Mouse (Mus musculus) embryonic facial prominence, embryonic 11.5 days (tissue): Measurements from ENCODE around the gene Foxn3. TPM values are rescaled to one million over a fixed set of nuclear protein-coding genes. Genes with fewer than 3 reads are reported as not detected.

Experiments used
- ATAC-seq: fragments of 200-750 bp; cut with Nextera tagmentation; replicated peaks from 2 replicates; pipeline ENCODE4 v1.8.0; 2017; ENCODE audit warnings: low read depth; ENCODE audit not compliant: insufficient number of reproducible peaks, low FRiP score, low TSS enrichment
- DNase-seq: peaks from one replicate; pipeline ENCODE4 v3.0.0-alpha.2; 2015; ENCODE audit warnings: low spot score
- H3K27ac ChIP-seq: fragments of 300-500 bp; sonication (generic); replicated peaks from 2 replicates; pipeline ENCODE4 v1.5.1; 2014; ENCODE audit warnings: mild to moderate bottlenecking, low read depth, low read length, control low read depth
- H3K27me3 ChIP-seq: fragments of 300-500 bp; sonication (generic); 2 replicates; pipeline ENCODE4 v1.6.1; 2014; ENCODE audit warnings: mild to moderate bottlenecking, low read length, moderate library complexity, mixed read lengths; ENCODE audit not compliant: control insufficient read depth, insufficient read depth
- H3K36me3 ChIP-seq: fragments of 300-500 bp; sonication (generic); replicated peaks from 2 replicates; pipeline ENCODE4 v1.6.1; 2014; ENCODE audit warnings: low read depth, mild to moderate bottlenecking, low read length, moderate library complexity, mixed read lengths; ENCODE audit not compliant: control insufficient read depth, insufficient read depth
- H3K4me1 ChIP-seq: fragments of 300-500 bp; sonication (generic); 2 replicates; pipeline ENCODE4 v1.6.1; 2014; ENCODE audit warnings: low read length, mixed read lengths; ENCODE audit not compliant: control insufficient read depth, insufficient read depth
- H3K4me2 ChIP-seq: fragments of 300-500 bp; sonication (generic); 2 replicates; pipeline ENCODE4 v1.6.1; 2014; ENCODE audit warnings: low read depth, mild to moderate bottlenecking, control low read depth, low read length, moderate library complexity
- H3K4me3 ChIP-seq: fragments of 300-500 bp; sonication (generic); 2 replicates; pipeline ENCODE4 v1.5.1; 2014; ENCODE audit warnings: low read depth, low read length, control low read depth
- H3K9ac ChIP-seq: fragments of 300-500 bp; sonication (generic); replicated peaks from 2 replicates; pipeline ENCODE4 v1.6.1; 2014; ENCODE audit warnings: mild to moderate bottlenecking, control low read depth, low read length
- H3K9me3 ChIP-seq: fragments of 300-500 bp; sonication (generic); replicated peaks from 2 replicates; pipeline ENCODE4 v1.6.1; 2016; ENCODE audit warnings: mild to moderate bottlenecking, low read length, inconsistent platforms, mixed read lengths; ENCODE audit not compliant: control insufficient read depth
- WGBS: fragments of 180-500 bp; shearing (Covaris S2); extraction: QIAGEN DNeasy Blood & Tissue Kit; methylation state at CpG from one replicate; pipeline ENCODE4 v1.1.7; 2014; 5-methylcytosine and 5-hydroxymethylcytosine counted together
- polyA plus RNA-seq: library from polyadenylated mRNA; unstranded; fragments of >200 nt; fragmentation: Nextera tagmentation; extraction: Ambion mirVana; gene quantifications from 2 replicates; pipeline ENCODE4 v1.2.1, GENCODE M21; 2014

Foxn3 gene
- polyA plus RNA-seq, 1 experiment from 2014 or later = 80.5 TPM

- H3K9ac ChIP-seq = no peak overlapping the region
- no peaks in the 10 kb centered on the region for H3K27me3 ChIP-seq
- no peaks in the 10 kb centered on the region for H3K4me1 ChIP-seq
- H3K27ac ChIP-seq = no peak overlapping the region
- WGBS = 80% methylated on average over 11 of the region's 11 CpGs
- DNase-seq (no peak), ATAC-seq (no peak)
- no peak overlapping the region for H3K4me2 ChIP-seq
- H3K9me3 ChIP-seq = no peaks in the 10 kb centered on the region
- no peaks in the 10 kb centered on the region for H3K36me3 ChIP-seq
- H3K4me3 ChIP-seq = no peak overlapping the region
Measured at GRCm38 (mm10) chr12:99239735-99240134, 323.6 kb downstream of the Foxn3 start.

- ATAC-seq = no peak
Measured at GRCm38 (mm10) chr12:99237497-99237896, 325.9 kb downstream of the Foxn3 start.

GRCm38 (mm10) chr12:99234346-99234745 is 329.0 kb downstream of the Foxn3 start:
- Histone ChIP-seq H3K9me3 (no peaks in the 10 kb centered on the region), H3K4me2 (no peak overlapping the region), H3K27ac (no peak overlapping the region), H3K4me3 (no peak overlapping the region), H3K9ac (no peak overlapping the region), H3K36me3 (no peaks in the 10 kb centered on the region), H3K27me3 (no peaks in the 10 kb centered on the region), H3K4me1 (peaks cover 3% of the 10 kb centered on the region; the same call in 1 of the 2 replicates)
- DNase-seq (no peak), ATAC-seq (no peak)
- 65% methylated on average over 6 of the region's 6 CpGs for WGBS

More at GRCm38 (mm10) chr12:99237497-99237896, 325.9 kb downstream of the Foxn3 start:
- Histone ChIP-seq H3K27me3 (no peaks in the 10 kb centered on the region), H3K27ac (no peak overlapping the region), H3K4me1 (no peaks in the 10 kb centered on the region), H3K9me3 (no peaks in the 10 kb centered on the region), H3K9ac (no peak overlapping the region), H3K36me3 (no peaks in the 10 kb centered on the region), H3K4me3 (no peak overlapping the region), H3K4me2 (no peak overlapping the region)
- no peak for DNase-seq
- WGBS = 88% methylated on average over 9 of the region's 9 CpGs

- Histone ChIP-seq H3K27ac (no peak overlapping the region), H3K9ac (no peak overlapping the region), H3K4me1 (peaks cover 3% of the 10 kb centered on the region; the same call in 1 of the 2 replicates), H3K27me3 (no peaks in the 10 kb centered on the region), H3K36me3 (no peaks in the 10 kb centered on the region), H3K4me2 (no peak overlapping the region), H3K9me3 (no peaks in the 10 kb centered on the region), H3K4me3 (no peak overlapping the region)
- DNase-seq (no peak), ATAC-seq (no peak)
- WGBS = 66% methylated on average over 2 of the region's 2 CpGs
Measured at GRCm38 (mm10) chr12:99233386-99233785, 330.0 kb downstream of the Foxn3 start.

- no peaks in the 10 kb centered on the region for H3K36me3 ChIP-seq
- no peaks in the 10 kb centered on the region for H3K9me3 ChIP-seq
- H3K27me3 ChIP-seq = no peaks in the 10 kb centered on the region
- H3K4me1 ChIP-seq = peaks cover 3% of the 10 kb centered on the region; the same call in 1 of the 2 replicates
- ATAC-seq (no peak), DNase-seq (no peak)
- H3K9ac ChIP-seq = no peak overlapping the region
- no peak overlapping the region for H3K4me2 ChIP-seq
- no peak overlapping the region for H3K4me3 ChIP-seq
- H3K27ac ChIP-seq = no peak overlapping the region
- WGBS = 80% methylated on average over 9 of the region's 9 CpGs
Measured at GRCm38 (mm10) chr12:99232478-99232877, 330.9 kb downstream of the Foxn3 start.

- H3K36me3 ChIP-seq = no peaks in the 10 kb centered on the region
- WGBS = 72% methylated on average over 6 of the region's 6 CpGs
- no peak for DNase-seq
- H3K27me3 ChIP-seq = no peaks in the 10 kb centered on the region
- H3K4me2 ChIP-seq = no peak overlapping the region
- no peak overlapping the region for H3K27ac ChIP-seq
- no peak overlapping the region for H3K9ac ChIP-seq
- peaks cover 3% of the 10 kb centered on the region; the same call in 1 of the 2 replicates for H3K4me1 ChIP-seq
- no peak for ATAC-seq
- no peaks in the 10 kb centered on the region for H3K9me3 ChIP-seq
- H3K4me3 ChIP-seq = no peak overlapping the region
Measured at GRCm38 (mm10) chr12:99231321-99231720, 332.1 kb downstream of the Foxn3 start.

GRCm38 (mm10) chr12:99230783-99231048 is 332.7 kb downstream of the Foxn3 start:
- H3K27me3 ChIP-seq = no peaks in the 10 kb centered on the region
- no peak for ATAC-seq
- no peaks in the 10 kb centered on the region for H3K9me3 ChIP-seq
- no peak overlapping the region for H3K27ac ChIP-seq
- H3K4me1 ChIP-seq = peaks cover 3% of the 10 kb centered on the region; the same call in 1 of the 2 replicates
- no peak overlapping the region for H3K9ac ChIP-seq
- WGBS = 40% methylated on average over 5 of the region's 5 CpGs
- H3K4me3 ChIP-seq = no peak overlapping the region
- no peak for DNase-seq
- H3K36me3 ChIP-seq = no peaks in the 10 kb centered on the region
- H3K4me2 ChIP-seq = no peak overlapping the region

GRCm38 (mm10) chr12:99229973-99230782 is 333.2 kb downstream of the Foxn3 start:
- H3K4me3 ChIP-seq = no peak overlapping the region
- H3K9ac ChIP-seq = no peak overlapping the region
- H3K4me2 ChIP-seq = no peak overlapping the region
- peaks cover 3% of the 10 kb centered on the region; the same call in 1 of the 2 replicates for H3K4me1 ChIP-seq
- H3K9me3 ChIP-seq = no peaks in the 10 kb centered on the region
- WGBS = 44% methylated on average over 17 of the region's 17 CpGs
- no peaks in the 10 kb centered on the region for H3K36me3 ChIP-seq
- no peak for DNase-seq
- no peak overlapping the region for H3K27ac ChIP-seq
- peak; percentile 66 for ATAC-seq
- H3K27me3 ChIP-seq = no peaks in the 10 kb centered on the region
